Comparison of ENCODE assay signal across 8 mouse cellular contexts in the genomic region with DNA sequence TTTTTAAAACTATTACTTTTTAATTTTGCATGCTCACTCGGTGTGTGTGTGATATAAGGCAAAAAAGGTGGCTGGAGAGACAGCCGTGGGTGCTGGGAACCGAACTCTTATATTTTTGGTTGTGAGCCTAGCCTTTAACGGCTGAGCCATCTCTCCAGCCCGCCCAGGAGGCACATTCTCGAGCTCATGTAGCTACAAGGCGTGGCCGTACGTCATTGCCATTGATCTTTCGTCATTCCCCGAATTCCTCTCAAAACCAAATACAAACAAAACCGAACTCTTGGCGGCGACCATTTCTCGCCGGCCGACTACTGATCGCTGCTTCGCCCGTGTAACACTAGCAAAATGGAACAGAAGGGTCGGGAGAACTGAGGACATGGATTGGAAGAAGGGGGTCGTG. TPM values are rescaled to one million over a fixed set of nuclear protein-coding genes. Genes with fewer than 3 reads are reported as not detected.
A peak's percentile ranks its signal among the peaks of the same experiment; 100 is the strongest.
DNase-seq lines count a peak whose midpoint lies in the region; ATAC-seq and TF ChIP-seq lines count a peak whose summit lies in the region.
"Not testable (repeated sequence)": the region's sequence is repeated elsewhere in the genome, so short reads cannot be mapped to it uniquely, and the experiment has no call there.

No protein-coding gene starts in this region.

- H3K4me1 ChIP-seq in forebrain, embryonic 13.5 days; liver, embryonic 16.5 days (ENCODE audit: control insufficient read depth, low read depth, low read length); neural tube, embryonic 12.5 days; stomach, postnatal 0 days (replicated peaks; ENCODE audit: control insufficient read depth, insufficient read depth): not testable (repeated sequence)

- peak; percentile 1; the same call in 1 of the 2 replicates for ATAC-seq in cerebellum, adult (ENCODE audit: insufficient number of reproducible peaks, low FRiP score, low TSS enrichment)
- peak; percentile 54 for ATAC-seq in forebrain, embryonic 13.5 days
- peak; percentile 47 for ATAC-seq in liver, embryonic 16.5 days (ENCODE audit: low read depth)
- peak; percentile 45 for ATAC-seq in neural tube, embryonic 12.5 days (ENCODE audit: low FRiP score, low read depth)
- ATAC-seq in stomach, postnatal 0 days (ENCODE audit: low FRiP score, low TSS enrichment), result peak; percentile 37

- not testable (repeated sequence) for TF ChIP-seq EP300 in stomach, postnatal 0 days (optimal IDR thresholded peaks at IDR 0.05)

- under 1% methylated on average over 22 of the region's 22 CpGs for WGBS in forebrain, embryonic 13.5 days
- WGBS in liver, embryonic 16.5 days (ENCODE audit: insufficient replicate concordance), result under 1% methylated on average over 22 of the region's 22 CpGs
- under 1% methylated on average over 22 of the region's 22 CpGs for WGBS in neural tube, embryonic 12.5 days
- WGBS in stomach, postnatal 0 days, result under 1% methylated on average over 22 of the region's 22 CpGs

- H3K4me2 ChIP-seq in forebrain, embryonic 13.5 days, result peak overlapping the region; percentile 45
- H3K4me2 ChIP-seq in liver, embryonic 16.5 days (ENCODE audit: low read depth, low read length), result peak overlapping the region; percentile 67
- peak overlapping the region; percentile 36 for H3K4me2 ChIP-seq in neural tube, embryonic 12.5 days (replicated peaks)
- H3K4me2 ChIP-seq in stomach, postnatal 0 days (replicated peaks; ENCODE audit: low read depth), result peak overlapping the region; percentile 43

- peak overlapping the region; percentile 70 for H3K9ac ChIP-seq in forebrain, embryonic 13.5 days
- H3K9ac ChIP-seq in liver, embryonic 16.5 days (ENCODE audit: low read depth, low read length), result peak overlapping the region; percentile 68
- H3K9ac ChIP-seq in neural tube, embryonic 12.5 days, result peak overlapping the region; percentile 61
- peak overlapping the region; percentile 66 for H3K9ac ChIP-seq in stomach, postnatal 0 days (ENCODE audit: low read length)

- peak overlapping the region; percentile 88 for H3K27ac ChIP-seq in forebrain, embryonic 13.5 days
- H3K27ac ChIP-seq in liver, embryonic 16.5 days (ENCODE audit: low read length), result peak overlapping the region; percentile 79
- H3K27ac ChIP-seq in neural tube, embryonic 12.5 days, result peak overlapping the region; percentile 59; the same call in 1 of the 2 replicates
- H3K27ac ChIP-seq in stomach, postnatal 0 days (replicated peaks), result peak overlapping the region; percentile 89

- H3K9me3 ChIP-seq in forebrain, embryonic 13.5 days (replicated peaks); liver, embryonic 16.5 days (replicated peaks; ENCODE audit: control insufficient read depth, low read length); neural tube, embryonic 12.5 days; stomach, postnatal 0 days (ENCODE audit: control insufficient read depth, low read length): not testable (repeated sequence)

- H3K36me3 ChIP-seq in forebrain, embryonic 13.5 days (ENCODE audit: poor library complexity, severe bottlenecking); liver, embryonic 16.5 days (ENCODE audit: control insufficient read depth, insufficient read depth); neural tube, embryonic 12.5 days; stomach, postnatal 0 days (ENCODE audit: control insufficient read depth, insufficient read depth, low read length): not testable (repeated sequence)

- peak; percentile 93 for DNase-seq in ES-CJ7 (ENCODE audit: low read depth, low spot score)
- peak; percentile 93 to 95 for DNase-seq in heart, postnatal 10 days
- DNase-seq in kidney, postnatal 4 days, result peak; percentile 93 to 94
- peak; percentile 85 for DNase-seq in stomach, postnatal 0 days (ENCODE audit: low spot score)

- TF ChIP-seq CTCF in stomach, postnatal 0 days (IDR thresholded peaks at IDR 0.05; ENCODE audit: low read depth), result not testable (repeated sequence)

- H3K4me3 ChIP-seq in forebrain, embryonic 13.5 days, result peak overlapping the region; percentile 60
- H3K4me3 ChIP-seq in liver, embryonic 16.5 days (ENCODE audit: low read depth, low read length), result peak overlapping the region; percentile 74
- H3K4me3 ChIP-seq in neural tube, embryonic 12.5 days, result peak overlapping the region; percentile 55
- peak overlapping the region; percentile 59 for H3K4me3 ChIP-seq in stomach, postnatal 0 days (ENCODE audit: low read depth, low read length)

- not testable (repeated sequence) for H3K27me3 ChIP-seq in forebrain, embryonic 13.5 days; liver, embryonic 16.5 days (ENCODE audit: control insufficient read depth, insufficient read depth, low read depth, low read length); neural tube, embryonic 12.5 days (replicated peaks); stomach, postnatal 0 days (ENCODE audit: control insufficient read depth, insufficient read depth, low read length)

- intact Hi-C loops in heart, postnatal 10 days (cut with DNase I), result loop anchor here (1.0 to 10.0 kb wide), 2 partner anchors 78 to 325 kb away; a partner anchor contains a TSS

RNA-seq across cellular contexts. Expression of a gene that starts 29.0 kb away (rescaled TPM):
- polyA plus RNA-seq in forebrain, embryonic 13.5 days (2015; fragmentation: Nextera tagmentation; extraction: Ambion mirVana), result not detected in 2 replicates
- not detected for total RNA-seq in heart, postnatal 10 days (2021)
- polyA plus RNA-seq in liver, embryonic 16.5 days (2015; fragmentation: Nextera tagmentation; extraction: Ambion mirVana), result 0.61 and 0.78 TPM in 2 replicates
- 0.11 TPM in 1 of 2 replicates, not detected in the other for polyA plus RNA-seq in neural tube, embryonic 12.5 days (2016; fragmentation: Nextera tagmentation; extraction: Ambion mirVana)
- polyA plus RNA-seq in stomach, postnatal 0 days (2015; fragmentation: Nextera tagmentation; extraction: Ambion mirVana), result 0.07 and 0.18 TPM in 2 replicates

RNA-seq across cellular contexts. Expression of a gene that starts 37.2 kb away (rescaled TPM):
- polyA plus RNA-seq in forebrain, embryonic 13.5 days (2015; fragmentation: Nextera tagmentation; extraction: Ambion mirVana), result not detected in 2 replicates
- total RNA-seq in heart, postnatal 10 days (2021), result not detected
- polyA plus RNA-seq in liver, embryonic 16.5 days (2015; fragmentation: Nextera tagmentation; extraction: Ambion mirVana), result not detected in 2 replicates
- polyA plus RNA-seq in neural tube, embryonic 12.5 days (2016; fragmentation: Nextera tagmentation; extraction: Ambion mirVana), result not detected in 2 replicates
- not detected in 2 replicates for polyA plus RNA-seq in stomach, postnatal 0 days (2015; fragmentation: Nextera tagmentation; extraction: Ambion mirVana)

Comparison
In these comparisons a context has a peak if more than half of its experiments do, and no peak if none do; other contexts are left out.
1. Peak in every context shown above with its lines: DNase-seq, ATAC-seq, H3K4me3 ChIP-seq and H3K27ac ChIP-seq.
2. ATAC-seq: peak in every context shown above with its lines; median percentile 54 in forebrain, embryonic 13.5 days; 47 in liver, embryonic 16.5 days; 45 in neural tube, embryonic 12.5 days; 37 in stomach, postnatal 0 days; 1 in cerebellum, adult.